Mouse (Mus musculus) R1 (cell line): ENCODE measurements around the gene Vac14.

Source experiments
- DNase-seq: peaks from one replicate; pipeline ENCODE4 v3.0.0-alpha.2; 2018; ENCODE audit warnings: low read depth, low spot score

Gene Vac14

DNA sequence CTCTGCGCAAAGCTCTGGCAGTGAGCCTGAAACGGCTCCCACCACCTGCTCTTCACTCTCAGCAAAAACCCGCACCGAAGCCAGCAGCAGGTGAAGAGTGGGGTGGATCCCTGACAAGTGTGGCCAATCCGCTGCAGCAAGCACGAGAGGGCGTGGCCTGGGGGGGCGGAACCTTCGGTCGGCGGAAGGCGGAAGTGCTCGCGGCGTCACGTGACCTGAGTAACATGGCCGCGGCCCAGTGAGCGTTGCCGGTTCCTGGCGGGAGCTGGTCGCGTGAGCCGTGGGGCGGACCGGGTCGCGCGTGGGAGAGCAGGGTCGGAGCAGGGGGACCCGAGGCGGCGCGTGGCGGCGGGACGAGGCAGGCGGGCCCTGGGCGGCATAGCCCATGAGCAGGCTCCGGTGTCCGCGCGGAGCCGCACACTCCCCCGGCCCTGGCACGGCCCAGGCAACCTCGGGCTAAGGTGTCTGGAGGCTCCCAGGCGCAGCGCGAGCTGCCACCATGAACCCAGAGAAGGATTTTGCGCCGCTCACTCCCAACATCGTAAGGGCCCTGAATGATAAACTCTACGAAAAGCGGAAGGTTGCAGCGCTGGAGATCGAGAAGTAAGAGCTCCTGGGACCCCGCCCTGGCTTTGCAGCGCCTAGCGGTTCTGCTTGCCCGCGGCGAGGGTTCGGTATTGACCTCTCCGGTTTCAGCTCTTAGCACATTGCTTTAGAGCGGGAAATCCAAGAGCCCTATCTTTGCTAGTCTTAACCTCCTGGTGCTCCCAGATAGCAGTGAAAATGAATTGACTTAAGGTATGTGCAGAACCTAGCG is at the start of gene Vac14:
Gene Vac14 (plus strand): TSS at position 195 of the 817 bp plus-strand sequence.
- DNase-seq: peak; percentile 97

DNA sequence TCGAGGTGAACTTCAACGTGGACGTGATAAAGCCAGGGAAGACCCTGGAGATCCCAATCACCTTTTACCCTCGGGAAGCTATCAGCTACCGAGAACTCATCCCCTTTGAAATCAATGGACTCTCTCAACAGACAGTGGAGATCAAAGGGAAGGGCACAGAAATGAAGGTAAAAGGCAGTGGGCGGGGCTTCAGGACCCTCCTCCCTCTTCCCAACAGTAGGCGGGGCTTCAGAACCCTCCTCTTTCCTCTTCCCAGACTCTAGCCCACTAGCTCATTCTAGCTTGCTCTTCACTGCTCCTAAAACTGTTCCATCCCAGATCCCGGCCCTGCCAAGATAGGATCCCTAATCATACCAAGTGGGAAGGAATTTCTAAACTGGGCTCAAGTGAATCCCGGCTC is 25.7 kb upstream of the Vac14 start:
- DNase-seq: peak; percentile 58

DNA sequence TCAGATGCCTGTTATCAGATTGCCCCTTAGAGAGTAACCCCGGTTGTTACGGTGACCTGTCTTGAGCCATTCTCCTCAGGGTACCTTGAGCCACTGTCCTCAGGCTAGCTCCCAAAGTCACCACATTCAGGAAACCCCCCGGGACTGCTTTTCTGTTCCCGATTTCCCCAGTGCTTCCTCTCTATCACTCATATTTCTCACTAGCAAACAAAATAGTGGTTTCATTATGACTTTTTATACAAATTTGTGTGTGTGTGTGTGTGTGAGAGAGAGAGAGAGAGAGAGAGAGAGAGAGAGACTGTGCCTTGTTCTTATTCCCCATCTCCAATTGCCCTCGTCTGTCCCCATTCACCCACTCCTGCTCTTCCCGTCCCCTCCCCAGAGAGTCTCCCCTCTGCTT is 24.2 kb upstream of the Vac14 start:
- no peak for DNase-seq

DNA sequence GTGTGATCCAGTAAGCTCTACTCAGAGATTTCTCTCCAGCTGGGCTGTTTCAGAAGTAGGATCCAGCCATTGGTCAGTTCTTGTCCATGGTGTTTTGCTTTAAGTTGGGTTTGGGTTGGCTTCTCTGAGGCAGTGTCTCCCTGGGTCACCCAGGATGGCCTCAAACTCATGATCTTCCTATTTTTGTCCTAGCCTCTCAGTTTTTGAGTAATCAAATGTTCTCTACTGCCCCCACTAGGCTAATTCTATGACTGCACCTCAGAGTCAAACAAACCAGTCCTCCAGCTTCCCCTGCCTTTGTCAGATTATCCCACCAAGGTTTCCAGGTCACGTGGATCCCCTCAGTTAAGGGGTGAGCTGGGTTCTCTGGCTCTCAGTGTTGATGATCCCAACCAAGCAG is 13.8 kb upstream of the Vac14 start:
- peak; percentile 80 for DNase-seq

DNA sequence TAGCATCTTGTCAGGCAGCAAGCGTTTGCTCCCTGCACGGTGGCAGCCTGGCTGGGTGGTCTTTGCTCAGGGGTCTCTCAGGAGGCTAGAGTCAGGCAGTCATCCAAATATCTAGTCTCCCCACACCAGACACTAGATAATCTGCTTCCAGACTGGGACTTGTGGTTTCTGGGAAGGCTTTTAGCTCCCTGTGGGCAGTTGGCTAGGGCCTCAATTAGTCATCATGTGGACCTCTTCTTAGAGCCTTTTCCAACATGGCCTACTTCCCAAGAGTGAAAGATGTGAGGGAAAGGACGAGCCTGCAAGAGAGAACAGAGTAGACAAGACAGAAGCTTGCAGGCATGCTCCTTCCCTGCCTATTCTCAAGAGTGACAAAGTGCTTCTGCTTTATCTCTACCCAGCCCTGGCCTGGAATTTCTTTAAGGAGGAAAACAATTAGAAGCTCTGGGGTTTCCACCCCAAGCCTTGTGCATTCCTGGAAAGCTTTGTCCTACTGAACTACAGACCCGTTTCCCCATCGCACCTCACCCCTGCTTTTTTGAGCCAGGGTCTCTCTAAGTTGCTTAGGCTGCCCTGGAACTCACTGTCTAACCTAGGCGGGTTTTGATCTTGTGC is 12.9 kb upstream of the Vac14 start:
- peak; percentile 92 for DNase-seq

DNA sequence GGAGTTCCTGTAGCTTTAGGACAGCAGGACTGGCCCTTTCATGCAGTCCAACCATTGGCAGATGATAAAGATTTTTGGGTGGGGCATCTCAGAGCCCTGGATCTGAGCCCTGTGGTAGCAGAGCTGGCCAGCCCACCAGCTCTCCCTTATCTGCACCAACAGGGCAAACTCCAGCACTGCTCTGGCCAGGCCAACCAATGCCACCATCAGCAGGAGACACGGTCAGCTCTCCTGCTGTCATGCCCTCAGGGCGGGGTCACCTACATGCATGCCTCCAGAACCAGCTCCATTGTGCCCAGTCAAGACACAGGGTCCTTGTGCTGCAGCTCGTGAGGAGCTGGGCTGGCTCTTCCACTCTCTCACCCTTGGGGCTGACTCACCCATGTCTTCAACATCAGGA is 2.7 kb upstream of the Vac14 start:
- DNase-seq: no peak

DNA sequence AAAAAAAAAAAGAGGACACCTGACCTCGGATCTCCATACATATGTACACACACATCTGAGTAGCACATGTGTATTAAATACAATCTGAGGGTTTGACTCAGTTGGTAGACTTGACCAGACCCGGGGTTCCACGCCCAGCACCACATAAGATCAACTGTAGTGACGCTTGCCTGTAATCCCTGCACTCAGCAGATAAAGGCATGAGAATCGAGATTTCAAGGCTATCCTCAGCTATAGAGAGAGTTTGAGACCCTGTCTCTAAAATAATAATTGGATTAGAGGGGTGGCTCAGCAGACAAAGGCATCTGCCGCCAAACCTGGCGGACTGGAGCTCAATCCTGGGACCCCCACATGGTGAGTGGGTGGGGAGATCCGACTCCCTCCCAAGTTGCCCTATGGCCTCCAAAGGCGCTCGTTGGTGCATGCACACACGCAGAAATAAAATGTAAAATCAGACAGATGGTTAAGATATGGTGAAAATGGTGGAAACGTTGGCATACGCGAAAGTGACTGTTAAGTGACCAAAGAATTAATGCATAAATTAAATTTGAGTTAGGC is 505 bp upstream of the Vac14 start:
- no peak for DNase-seq

DNA sequence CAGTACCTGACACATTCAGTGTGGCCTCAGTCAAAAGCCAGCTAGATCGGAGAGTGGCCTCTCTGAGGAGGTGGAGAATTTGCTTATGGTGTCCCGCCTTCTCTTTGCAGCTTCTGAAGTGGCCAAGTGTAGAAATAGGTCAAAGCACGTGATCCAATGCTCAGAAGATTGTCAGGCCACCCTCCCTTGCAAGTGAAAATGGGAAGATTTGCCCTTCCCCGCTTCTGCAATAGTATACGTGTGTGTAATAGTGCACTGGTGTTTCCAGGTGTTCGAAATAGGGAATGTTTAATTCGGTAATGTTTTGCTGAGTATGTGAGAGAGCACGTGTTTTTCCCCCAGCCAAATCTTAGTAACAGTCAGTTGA is 806 bp downstream of the Vac14 start:
- no peak for DNase-seq

DNA sequence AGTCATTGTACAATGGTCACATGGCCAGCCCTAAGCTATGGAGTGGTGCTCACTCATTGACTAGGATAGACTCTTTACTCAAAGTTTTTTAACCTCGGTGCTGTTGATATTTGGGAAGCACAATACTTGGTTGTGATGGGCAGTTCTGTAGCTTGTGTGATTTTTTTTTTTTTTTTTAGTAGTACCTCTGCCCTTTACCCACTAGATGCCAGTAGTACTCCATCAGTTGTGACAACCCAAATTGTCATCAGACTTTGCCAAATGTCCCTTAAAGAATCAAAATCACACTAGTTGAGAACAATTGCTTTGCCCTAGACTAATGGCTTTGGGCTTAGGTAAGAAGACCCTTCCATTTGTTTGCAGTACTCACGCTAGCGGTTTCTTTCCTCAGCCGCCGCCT is 1.5 kb downstream of the Vac14 start:
- no peak for DNase-seq

DNA sequence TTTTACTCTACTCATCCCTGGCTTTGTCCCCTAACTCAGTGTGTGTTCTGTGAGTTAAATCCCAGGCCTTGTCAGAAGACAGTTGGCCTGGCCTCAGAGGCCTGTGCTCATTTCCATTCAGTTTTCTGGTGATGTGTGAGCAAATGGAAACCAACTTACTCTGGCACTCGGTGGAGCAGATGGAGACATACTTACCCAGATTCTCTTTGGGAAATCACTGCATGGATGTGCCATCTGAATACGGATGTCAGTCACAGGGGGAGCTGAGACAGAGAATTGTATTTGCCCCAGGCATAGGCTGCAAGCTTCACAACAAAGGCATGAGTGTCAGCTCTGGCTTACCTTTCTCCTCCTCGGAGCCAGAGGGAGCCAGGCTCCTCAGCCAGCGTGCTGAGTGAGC is 8.0 kb downstream of the Vac14 start:
- no peak for DNase-seq

DNA sequence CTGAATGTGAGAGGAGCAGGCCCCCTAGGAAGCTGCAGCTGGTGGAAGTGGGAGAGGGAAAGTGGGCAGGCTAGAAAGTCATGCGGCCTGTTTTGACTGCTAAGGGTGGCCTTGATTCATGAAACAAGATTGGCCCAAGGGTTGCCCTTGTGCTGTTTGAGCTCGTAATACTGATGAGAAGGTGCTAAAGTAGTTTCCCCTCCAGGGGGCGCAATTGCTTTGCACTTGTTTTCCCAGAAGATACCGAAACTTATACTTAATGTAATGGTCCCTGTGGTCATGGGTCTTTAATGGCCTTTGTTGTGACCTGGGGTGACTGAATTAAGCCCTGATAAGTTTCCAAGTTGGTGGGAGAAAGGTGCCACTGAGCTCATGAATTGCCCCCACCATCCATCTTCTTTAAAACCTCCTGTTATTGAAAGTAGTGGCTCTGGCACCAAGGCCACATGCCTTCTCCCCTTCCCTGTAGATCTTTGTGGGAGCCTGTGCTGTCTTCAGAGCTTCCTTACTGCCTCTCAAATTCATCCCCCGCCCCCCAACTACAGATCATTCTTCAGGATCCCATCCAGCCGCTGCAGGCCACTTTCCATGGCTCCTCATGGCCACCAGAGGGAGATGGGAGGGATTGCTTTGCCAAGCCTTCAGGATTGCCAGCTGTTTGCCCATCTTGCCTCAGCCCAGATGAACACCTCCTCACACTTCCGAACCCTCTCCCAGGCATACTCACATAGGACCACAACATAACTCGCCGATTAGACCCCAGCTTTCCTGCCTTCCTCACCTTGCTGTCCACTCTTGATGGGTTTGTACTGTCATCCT is 11.1 kb downstream of the Vac14 start:
- peak; percentile 78 for DNase-seq

DNA sequence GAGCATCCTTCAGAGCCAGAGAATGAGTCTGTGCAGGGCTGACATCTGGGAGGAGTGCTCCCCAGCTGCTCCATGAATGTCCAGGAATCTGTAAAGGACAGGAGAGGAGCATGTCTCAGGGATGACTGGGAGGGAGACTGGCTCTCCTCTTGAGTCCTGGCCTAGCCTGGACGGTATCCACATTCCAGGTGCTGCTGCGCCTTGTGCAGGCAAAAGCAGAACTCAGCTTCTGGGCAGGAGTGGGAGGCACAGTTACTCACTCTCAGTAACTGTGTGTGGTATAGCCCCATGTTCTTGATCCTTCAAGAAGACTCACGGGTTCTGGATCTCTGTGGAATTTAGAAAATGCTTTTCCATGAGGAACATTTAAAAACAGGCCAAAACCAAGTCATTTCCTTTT is 11.7 kb downstream of the Vac14 start:
- no peak for DNase-seq

DNA sequence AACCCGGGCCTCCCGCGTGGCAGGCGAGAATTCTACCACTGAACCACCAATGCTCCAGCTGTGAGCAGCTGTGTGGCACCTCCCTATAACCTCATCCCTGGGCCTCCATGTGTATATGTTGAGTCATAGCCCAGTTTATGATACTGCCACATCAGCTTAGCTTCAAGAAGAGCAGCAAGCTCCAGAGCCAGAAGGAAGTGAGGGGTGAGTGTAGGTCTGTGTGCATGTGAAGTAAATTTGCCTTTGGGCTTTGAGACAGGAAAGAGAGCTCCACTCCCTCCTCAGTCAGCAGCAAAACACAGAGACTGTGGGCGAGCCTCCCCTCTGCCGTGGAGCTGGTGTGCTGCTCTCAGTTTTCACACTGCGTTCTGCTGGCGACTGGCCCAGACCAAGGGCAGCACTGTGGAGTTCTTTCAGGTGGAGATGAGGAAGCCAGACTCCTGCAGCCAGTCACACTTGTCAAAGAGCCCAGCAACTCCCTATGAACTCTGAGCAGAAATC is 12.2 kb downstream of the Vac14 start:
- DNase-seq: peak; percentile 32

DNA sequence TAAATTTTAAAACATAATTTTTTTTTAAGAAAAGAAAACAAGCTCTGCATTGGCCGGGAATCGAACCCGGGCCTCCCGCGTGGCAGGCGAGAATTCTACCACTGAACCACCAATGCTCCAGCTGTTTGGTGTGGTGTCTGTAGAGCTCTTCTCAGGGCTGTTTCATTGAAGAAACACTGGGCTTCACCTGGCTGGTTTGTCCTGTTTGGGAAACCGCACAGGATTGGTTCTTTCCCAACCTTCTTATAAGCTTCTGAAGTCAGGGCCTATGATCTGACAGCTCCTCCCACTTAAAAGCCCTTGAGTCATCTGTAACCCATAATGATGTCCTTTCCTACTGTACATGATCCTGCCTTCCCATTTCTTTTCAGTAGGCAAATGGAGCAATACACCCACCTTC is 12.8 kb downstream of the Vac14 start:
- DNase-seq: peak; percentile 40

DNA sequence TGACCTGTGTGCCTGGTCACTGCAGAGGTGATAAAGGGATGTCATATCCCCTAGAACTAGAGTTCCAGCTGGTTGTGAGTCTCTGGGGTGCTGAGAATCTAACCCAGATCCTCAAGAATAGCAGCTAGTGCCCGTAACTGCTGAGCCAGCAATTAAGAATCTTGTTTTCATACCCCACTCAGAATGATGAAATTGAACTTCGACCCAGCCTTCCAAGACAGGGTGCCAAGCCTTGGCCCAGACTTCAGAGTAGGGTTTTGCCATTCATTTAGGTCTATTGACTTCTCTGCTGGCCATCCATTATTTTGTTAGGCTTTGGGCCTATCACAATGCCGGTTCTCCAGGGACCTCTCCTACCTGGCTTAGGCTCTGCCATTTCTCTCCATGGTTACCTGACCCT is 15.4 kb downstream of the Vac14 start:
- no peak for DNase-seq

DNA sequence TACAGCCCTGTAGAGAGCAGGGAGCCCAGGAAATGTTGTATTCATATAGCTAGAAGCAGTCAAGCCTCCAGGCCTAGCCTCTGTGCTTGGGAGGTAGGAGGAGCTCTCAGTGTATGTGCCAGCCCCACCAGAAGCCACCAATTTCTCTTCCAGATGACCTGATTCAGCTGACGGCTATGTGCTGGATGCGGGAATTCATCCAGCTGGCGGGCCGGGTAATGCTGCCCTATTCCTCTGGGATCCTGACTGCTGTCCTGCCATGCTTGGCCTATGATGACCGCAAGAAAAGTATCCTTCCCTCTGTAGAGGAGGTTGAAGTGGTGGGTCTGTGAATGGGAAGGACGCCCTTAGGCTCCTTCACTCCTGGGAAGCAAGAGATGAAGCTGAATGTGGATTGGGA is 17.8 kb downstream of the Vac14 start:
- no peak for DNase-seq

DNA sequence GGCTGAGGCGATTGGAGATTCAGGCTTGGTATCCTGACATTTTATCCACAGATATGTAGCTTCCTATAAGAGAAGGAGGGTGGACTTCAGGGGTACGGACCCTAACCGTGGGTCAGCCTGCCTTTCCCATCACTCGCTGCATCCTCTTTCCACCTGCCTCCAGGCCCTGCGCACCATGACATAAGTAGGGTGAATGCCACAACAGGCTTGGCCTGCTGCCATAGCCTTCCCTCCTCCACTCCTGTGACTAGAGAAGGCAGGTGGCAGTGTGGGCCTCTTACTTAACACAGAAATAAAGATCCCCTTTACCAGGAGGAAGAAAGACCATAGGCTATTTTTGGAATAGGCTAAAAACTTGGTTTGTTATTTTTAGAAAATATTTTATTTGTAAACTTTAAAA is 23.9 kb downstream of the Vac14 start:
- DNase-seq: no peak

DNA sequence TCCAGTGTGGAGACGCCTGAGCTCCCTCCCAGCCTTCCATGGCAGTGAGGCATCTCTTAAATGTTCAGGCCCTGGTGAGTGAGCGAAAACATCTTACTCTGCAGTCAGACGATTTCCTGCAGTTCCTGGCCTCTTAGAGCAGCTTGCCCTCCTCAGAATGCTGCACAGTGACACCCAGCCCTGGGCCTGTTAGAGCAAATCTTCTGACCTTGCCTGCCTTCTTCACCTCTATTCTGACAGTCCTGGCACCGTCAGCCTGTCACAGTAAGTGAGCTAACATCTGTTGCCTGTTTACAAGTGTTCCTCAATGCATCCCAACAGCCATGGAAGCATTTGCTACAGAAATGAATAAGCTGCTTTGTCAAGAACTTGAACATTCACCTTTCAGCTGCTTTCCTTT is 24.8 kb downstream of the Vac14 start:
- DNase-seq: no peak

DNA sequence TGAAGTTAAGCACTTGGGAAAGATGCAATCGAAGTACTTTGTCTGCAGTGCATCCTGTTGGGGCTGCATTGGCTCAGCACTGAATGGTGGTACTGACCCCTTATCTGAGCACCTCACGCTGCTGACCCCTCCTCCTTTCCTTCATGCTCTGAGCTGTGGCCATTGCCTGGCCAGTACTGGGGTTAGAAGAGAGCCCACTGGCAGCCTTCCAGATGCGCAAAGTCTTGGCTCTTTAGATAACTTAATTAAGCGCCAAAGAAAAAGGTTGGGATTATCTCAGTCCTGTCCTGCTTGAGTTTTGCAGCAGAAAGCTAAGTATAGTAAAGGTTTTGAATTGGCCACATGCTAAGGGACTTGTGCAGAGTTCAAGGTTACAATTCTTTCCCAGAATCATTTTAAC is 26.0 kb downstream of the Vac14 start:
- DNase-seq: no peak

DNA sequence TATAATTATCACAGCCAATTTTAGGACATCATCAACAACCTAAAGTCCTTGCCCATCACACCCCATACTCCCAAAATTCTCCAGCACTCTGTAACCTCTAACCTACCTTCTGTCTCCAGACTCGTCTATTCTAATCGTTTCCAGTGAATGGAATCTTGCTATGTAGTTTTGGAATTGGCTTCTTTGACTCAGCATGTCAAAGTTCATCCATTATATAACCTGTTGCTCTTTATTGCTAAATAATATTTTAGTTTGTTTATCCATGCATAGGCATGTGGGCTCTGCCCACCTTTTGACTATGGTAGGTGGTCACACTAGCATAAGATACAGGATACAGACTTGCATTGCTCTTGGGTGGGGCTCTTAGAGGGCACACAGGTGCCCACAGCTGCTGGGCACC is 26.5 kb downstream of the Vac14 start:
- DNase-seq: no peak

DNA sequence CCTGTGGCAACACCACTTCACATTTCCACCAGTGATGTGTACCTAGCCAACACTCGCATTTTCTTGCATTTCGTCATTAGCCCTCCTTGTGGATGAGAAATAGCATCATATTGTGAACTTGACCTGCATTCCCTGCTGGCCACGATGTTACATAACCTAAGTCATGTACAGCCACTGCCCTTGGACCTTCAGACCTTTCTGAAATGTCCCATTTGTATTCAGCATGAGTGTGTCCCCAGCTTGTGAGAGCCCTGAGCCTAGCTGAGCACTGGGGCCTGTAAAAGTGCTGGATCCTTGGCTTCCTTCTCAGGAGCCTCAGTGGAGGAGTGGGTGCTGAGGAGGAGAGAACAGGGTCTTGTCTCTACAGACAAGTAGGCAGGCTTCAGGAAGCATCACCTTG is 27.0 kb downstream of the Vac14 start:
- no peak for DNase-seq

DNA sequence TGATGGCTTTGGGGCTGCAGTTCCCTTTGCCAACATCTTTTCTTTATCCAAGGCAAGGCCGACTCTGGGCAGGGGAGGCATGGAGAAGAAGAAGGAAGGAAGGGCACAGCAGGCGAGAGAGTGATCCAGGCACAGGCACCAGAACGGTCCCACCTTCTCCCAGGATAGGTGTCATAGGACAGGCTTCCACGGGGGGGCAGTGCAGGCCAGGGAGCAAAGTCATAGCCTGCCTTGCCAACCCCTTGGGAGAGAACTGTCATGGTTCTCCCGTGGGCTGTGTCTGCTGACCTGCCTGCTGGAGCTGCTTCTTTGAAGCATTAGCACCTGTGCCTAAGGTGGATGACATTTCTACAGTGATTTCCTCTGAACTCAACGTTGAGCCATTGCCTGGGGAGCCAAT is 27.7 kb downstream of the Vac14 start:
- peak; percentile 43 for DNase-seq
